Mouse (Mus musculus) forebrain, embryonic 12.5 days (tissue): Measurements from ENCODE around the gene Itgal. TPM values are rescaled to one million over a fixed set of nuclear protein-coding genes. Genes with fewer than 3 reads are reported as not detected.
"Not testable (repeated sequence)": the region's sequence is repeated elsewhere in the genome, so short reads cannot be mapped to it uniquely, and the experiment has no call there.

Experiments
- ATAC-seq: fragments of 200-750 bp; cut with Nextera tagmentation; 2 replicates; pipeline ENCODE4 v1.8.0; 2017; ENCODE audit warnings: moderate TSS enrichment; ENCODE audit not compliant: low FRiP score
- H3K27ac ChIP-seq: fragments of 300-500 bp; sonication (generic); 2 replicates; pipeline ENCODE4 v1.5.1; 2016; ENCODE audit warnings: mild to moderate bottlenecking
- H3K27me3 ChIP-seq: fragments of 300-500 bp; sonication (generic); 2 replicates; pipeline ENCODE4 v1.6.1; 2016; ENCODE audit warnings: mild to moderate bottlenecking
- H3K36me3 ChIP-seq: fragments of 300-500 bp; sonication (generic); replicated peaks from 2 replicates; pipeline ENCODE4 v1.6.1; 2016; ENCODE audit warnings: mild to moderate bottlenecking
- H3K4me1 ChIP-seq: fragments of 300-500 bp; sonication (generic); 2 replicates; pipeline ENCODE4 v1.6.1; 2016
- H3K4me2 ChIP-seq: fragments of 300-500 bp; sonication (generic); 2 replicates; pipeline ENCODE4 v1.6.1; 2016; ENCODE audit warnings: mild to moderate bottlenecking, moderate library complexity
- H3K4me3 ChIP-seq: fragments of 300-500 bp; sonication (generic); replicated peaks from 2 replicates; pipeline ENCODE4 v1.5.1; 2016; ENCODE audit warnings: mild to moderate bottlenecking
- H3K9ac ChIP-seq: fragments of 300-500 bp; sonication (generic); 2 replicates; pipeline ENCODE4 v1.6.1; 2016; ENCODE audit warnings: mild to moderate bottlenecking
- H3K9me3 ChIP-seq: fragments of 300-500 bp; sonication (generic); 2 replicates; pipeline ENCODE4 v1.6.1; 2016
- WGBS: fragments of 180-500 bp; shearing (Covaris S2); methylation state at CpG from one replicate; pipeline ENCODE4 v1.1.7; 2016; 5-methylcytosine and 5-hydroxymethylcytosine counted together
- polyA plus RNA-seq: library from polyadenylated mRNA; unstranded; fragments of >200 nt; fragmentation: Nextera tagmentation; extraction: Ambion mirVana; gene quantifications from 2 replicates; pipeline ENCODE4 v1.2.1, GENCODE M21; 2016

Itgal gene
- polyA plus RNA-seq, 1 experiment from 2014 or later, result 0.47 TPM

DNA sequence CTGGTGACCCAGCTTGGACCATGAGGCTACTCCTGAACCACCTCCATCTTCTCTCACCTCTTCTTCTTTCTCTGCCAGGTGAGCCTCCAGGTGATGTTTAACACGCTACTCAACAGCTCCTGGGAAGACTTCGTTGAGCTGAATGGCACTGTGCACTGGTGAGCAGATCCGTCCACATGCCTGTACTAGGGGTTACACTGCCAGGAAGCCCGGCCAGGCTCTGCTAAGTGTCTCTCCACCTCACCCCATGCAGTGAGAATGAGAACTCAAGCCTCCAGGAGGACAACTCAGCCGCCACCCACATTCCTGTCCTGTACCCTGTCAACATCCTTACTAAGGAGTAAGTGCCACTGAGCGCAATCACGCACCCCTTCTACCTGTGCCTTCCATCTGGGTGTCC is 28.9 kb downstream of the Itgal start:
- Histone ChIP-seq H3K9ac (no peak overlapping the region), H3K4me1 (no peaks in the 10 kb centered on the region), H3K27ac (no peak overlapping the region), H3K4me2 (no peak overlapping the region), H3K36me3 (no peaks in the 10 kb centered on the region), H3K9me3 (no peaks in the 10 kb centered on the region), H3K4me3 (no peak overlapping the region), H3K27me3 (no peaks in the 10 kb centered on the region)
- ATAC-seq, result no peak
- WGBS, result 88% methylated on average over 7 of the region's 7 CpGs

DNA sequence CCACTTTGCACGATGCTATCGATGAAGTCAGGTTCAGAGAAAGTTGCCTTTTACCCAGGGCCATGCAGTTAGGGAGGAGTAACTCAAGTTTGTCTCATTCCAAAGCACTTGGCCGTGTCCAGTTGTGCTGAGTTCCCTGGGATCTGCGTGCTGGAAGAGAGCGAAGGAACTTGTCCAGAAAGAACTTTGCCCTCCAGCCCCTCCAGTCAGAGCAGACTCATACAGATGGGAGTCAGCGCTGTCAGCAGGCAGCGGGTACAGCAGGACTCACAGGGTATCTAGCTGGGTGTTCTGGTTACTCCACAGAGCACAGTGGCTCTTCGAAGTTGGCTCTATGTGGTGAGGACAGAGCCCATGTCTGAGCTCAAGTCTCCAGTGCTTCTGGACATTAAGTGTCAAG is 29.5 kb downstream of the Itgal start:
- H3K9ac ChIP-seq, result no peak overlapping the region
- H3K4me2 ChIP-seq, result no peak overlapping the region
- no peaks in the 10 kb centered on the region for H3K36me3 ChIP-seq
- no peak overlapping the region for H3K4me3 ChIP-seq
- 89% methylated on average over 8 of the region's 8 CpGs for WGBS
- no peak overlapping the region for H3K27ac ChIP-seq
- H3K27me3 ChIP-seq, result no peaks in the 10 kb centered on the region
- no peaks in the 10 kb centered on the region for H3K9me3 ChIP-seq
- no peak for ATAC-seq
- H3K4me1 ChIP-seq, result no peaks in the 10 kb centered on the region

DNA sequence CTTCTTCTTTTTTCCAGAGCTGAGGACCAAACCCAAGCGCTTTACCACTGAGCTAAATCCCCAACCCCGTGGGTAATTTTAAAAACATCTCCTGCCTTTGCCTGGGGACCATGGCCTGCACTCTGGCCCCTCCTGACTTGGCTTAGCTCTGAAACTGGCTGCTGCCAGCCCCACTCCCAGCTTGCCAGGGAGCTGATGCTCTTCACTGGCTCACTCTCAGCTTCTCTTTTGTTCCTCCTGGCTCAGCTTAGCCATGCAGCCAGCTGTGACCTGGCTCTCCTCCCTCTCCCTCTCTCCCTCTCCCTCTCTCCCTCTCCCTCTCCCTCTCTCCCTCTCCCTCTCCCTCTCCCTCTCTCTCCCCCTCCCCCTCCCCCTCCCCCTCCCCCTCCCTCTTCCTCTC is 30.6 kb downstream of the Itgal start:
- WGBS, result 49% methylated on average over 2 of the region's 2 CpGs
- Histone ChIP-seq H3K4me3 (no peak overlapping the region), H3K27ac (no peak overlapping the region), H3K36me3 (no peaks in the 10 kb centered on the region), H3K27me3 (no peaks in the 10 kb centered on the region), H3K9me3 (no peaks in the 10 kb centered on the region), H3K4me2 (no peak overlapping the region), H3K9ac (no peak overlapping the region), H3K4me1 (no peaks in the 10 kb centered on the region)
- no peak for ATAC-seq

DNA sequence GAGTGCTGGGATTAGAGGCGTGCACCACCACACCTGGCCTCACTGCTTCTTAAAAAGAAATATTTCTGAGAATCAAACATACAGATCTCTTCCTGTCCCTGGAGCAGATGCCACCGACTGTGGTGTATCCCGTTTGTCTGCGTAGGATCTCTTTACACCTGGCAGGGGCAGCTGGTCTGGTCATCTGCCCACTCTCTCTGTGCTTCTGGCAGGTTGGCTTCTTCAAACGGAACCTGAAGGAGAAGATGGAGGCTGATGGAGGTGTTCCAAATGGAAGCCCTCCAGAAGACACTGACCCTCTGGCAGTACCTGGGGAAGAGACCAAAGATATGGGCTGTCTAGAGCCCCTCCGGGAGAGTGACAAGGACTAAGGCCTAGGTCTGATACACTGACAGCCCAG is 37.2 kb downstream of the Itgal start:
- WGBS, result 83% methylated on average over 6 of the region's 6 CpGs
- Histone ChIP-seq H3K27ac (no peak overlapping the region), H3K4me2 (no peak overlapping the region), H3K36me3 (no peaks in the 10 kb centered on the region), H3K4me3 (no peak overlapping the region), H3K9me3 (no peaks in the 10 kb centered on the region), H3K27me3 (no peaks in the 10 kb centered on the region), H3K9ac (no peak overlapping the region), H3K4me1 (no peaks in the 10 kb centered on the region)
- no peak for ATAC-seq

DNA sequence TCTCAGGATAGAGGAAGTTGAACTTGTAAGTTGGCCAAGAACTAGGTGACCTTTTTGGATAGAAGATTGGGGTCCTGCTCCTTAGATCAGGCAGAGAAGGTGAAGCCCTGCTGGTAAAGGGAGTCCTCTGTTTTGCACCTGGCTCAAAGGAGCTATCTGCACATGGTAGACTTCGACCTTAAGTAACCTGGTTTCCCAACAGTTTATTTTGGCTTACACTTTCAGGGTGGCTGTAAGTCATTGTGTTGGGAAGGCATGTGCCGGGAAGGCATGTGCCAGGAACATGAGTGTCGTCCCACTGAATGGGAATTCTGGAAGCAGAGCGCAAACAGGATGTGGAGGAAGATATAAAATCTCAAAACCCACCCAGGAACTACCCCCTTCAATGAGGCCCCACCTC is 39.5 kb downstream of the Itgal start:
- Histone ChIP-seq H3K9me3 (no peaks in the 10 kb centered on the region), H3K4me1 (no peaks in the 10 kb centered on the region), H3K4me2 (no peak overlapping the region), H3K27ac (no peak overlapping the region), H3K27me3 (no peaks in the 10 kb centered on the region), H3K36me3 (no peaks in the 10 kb centered on the region), H3K9ac (no peak overlapping the region), H3K4me3 (no peak overlapping the region)
- WGBS, result 87% methylated on average over 4 of the region's 4 CpGs
- no peak for ATAC-seq

DNA sequence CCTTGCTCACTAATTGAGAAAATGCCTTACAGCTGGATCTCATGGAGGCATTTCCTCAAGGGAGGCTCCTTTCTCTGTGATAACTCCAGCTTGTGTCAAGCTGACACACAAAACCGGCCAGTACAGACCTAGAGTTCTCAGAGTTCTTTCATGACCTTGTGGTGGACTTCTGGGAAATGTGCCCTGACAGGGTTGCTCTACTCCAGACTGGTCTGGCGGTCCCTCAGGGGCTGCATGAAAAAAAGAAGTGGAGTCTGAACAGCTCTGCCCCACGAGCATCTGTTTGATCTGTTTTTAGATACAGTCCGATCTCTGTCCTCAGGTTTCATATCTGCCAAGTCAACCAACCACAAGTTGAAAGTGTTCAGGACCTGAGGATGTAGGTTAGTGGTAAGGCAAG is 41.6 kb downstream of the Itgal start:
- H3K9ac ChIP-seq, result no peak overlapping the region
- no peak for ATAC-seq
- H3K9me3 ChIP-seq, result no peaks in the 10 kb centered on the region
- no peak overlapping the region for H3K4me2 ChIP-seq
- WGBS, result 82% methylated on average over 4 of the region's 4 CpGs
- no peak overlapping the region for H3K27ac ChIP-seq
- no peaks in the 10 kb centered on the region for H3K4me1 ChIP-seq
- no peak overlapping the region for H3K4me3 ChIP-seq
- H3K36me3 ChIP-seq, result peaks cover 14% of the 10 kb centered on the region
- H3K27me3 ChIP-seq, result no peaks in the 10 kb centered on the region

DNA sequence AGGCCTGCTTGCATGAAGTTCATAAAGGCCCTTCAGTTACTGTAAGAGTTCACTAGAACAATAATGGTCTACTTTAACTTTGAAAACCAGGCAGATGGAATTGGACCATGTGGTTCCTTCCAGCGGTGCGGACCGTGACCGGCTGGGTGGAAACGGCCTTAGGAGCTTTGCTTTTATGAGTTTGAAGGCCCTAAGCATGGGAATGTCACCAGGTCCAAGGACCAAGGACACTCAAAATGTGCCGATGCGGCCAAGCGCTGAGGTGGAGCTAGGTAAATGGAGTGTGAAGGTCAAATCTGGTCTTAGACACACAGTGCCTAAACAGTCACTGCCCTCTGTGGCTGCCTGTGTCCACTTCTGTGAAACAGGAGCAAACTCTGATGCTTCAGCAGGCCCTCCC is 45.3 kb downstream of the Itgal start:
- Histone ChIP-seq H3K9me3 (no peaks in the 10 kb centered on the region), H3K4me1 (peaks cover 13% of the 10 kb centered on the region), H3K27ac (no peak overlapping the region), H3K4me2 (no peak overlapping the region), H3K27me3 (no peaks in the 10 kb centered on the region), H3K36me3 (peaks cover 29% of the 10 kb centered on the region), H3K9ac (no peak overlapping the region; the same call in 1 of the 2 replicates), H3K4me3 (no peak overlapping the region)
- no peak for ATAC-seq
- WGBS, result 98% methylated on average over 8 of the region's 8 CpGs

DNA sequence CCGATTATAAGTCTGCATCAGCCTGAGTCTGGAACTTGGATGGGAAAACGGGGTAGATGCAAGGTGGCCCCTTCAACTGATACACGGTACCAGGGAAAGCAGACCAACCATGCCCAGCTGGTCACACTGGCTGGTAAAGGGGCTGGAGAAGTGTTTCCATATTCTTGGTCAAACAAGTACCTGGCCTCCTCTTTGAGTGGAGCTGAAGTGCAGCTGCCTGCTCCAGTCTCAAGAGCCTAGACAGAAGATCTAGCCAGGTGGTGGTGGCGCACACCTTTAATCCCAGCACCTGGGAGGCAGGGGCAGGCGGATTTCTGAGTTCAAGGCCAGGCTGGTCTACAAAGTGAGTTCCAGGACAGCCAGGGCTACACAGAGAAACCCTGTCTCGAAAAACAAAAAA is 45.8 kb downstream of the Itgal start:
- not testable (repeated sequence) for H3K27ac ChIP-seq, H3K9ac ChIP-seq, H3K4me3 ChIP-seq, ATAC-seq, H3K4me2 ChIP-seq, H3K27me3 ChIP-seq, H3K9me3 ChIP-seq
- Histone ChIP-seq H3K4me1 (peaks cover 18% of the 10 kb centered on the region), H3K36me3 (peaks cover 29% of the 10 kb centered on the region)
- WGBS, result 90% methylated on average over 6 of the region's 6 CpGs

DNA sequence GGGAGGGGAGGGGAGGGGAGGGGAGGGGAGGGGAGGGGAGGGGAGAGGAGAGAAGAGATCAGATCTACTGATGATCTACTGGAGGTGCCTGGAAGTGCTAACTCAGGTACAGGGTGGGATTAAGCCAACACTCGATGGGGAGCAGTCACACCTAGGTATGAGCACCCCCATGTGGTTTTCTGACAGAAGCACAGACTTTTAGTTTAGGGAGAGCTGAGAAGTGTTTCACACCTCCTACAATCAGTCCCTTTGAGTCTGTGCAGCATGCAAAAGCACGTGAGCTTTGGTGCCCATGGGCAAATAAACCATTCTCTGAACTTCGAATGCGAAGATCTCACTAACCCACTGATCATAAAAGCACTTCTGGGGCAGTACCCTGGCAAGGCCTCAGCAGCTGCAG is 46.3 kb downstream of the Itgal start:
- Histone ChIP-seq H3K27ac (no peak overlapping the region), H3K36me3 (peaks cover 29% of the 10 kb centered on the region), H3K4me2 (no peak overlapping the region), H3K4me1 (peaks cover 19% of the 10 kb centered on the region), H3K27me3 (0 out of 2 replicates have a peak, but pooled peaks cover 1% of the 10 kb centered on the region), H3K9ac (no peak overlapping the region), H3K4me3 (no peak overlapping the region), H3K9me3 (no peaks in the 10 kb centered on the region)
- no peak for ATAC-seq
- WGBS, result 63% methylated on average over 4 of the region's 4 CpGs

DNA sequence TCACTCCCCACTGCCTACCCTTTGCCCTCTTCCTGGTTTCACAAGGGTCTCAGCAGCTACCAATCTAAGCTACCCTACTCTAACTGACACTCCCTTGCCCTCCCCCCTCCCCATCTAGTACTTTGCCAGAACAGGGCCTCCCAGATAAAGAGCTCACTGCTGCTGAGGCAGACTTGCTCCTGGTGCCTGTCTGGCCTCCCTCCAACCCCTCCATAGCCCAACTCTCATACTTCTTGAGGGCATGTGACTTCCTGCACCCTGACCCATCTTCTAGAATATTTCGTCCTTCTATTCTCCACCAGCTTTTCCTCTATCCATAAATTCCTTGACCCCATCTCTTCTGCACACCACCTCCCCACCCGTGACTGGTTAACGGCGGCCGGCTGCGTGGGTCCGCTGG is 46.8 kb downstream of the Itgal start:
- no peaks in the 10 kb centered on the region for H3K9me3 ChIP-seq
- H3K4me3 ChIP-seq, result no peak overlapping the region
- H3K9ac ChIP-seq, result no peak overlapping the region
- H3K27ac ChIP-seq, result no peak overlapping the region
- peaks cover 29% of the 10 kb centered on the region for H3K36me3 ChIP-seq
- ATAC-seq, result no peak
- H3K4me1 ChIP-seq, result peaks cover 19% of the 10 kb centered on the region
- 0 out of 2 replicates have a peak, but pooled peaks cover 4% of the 10 kb centered on the region for H3K27me3 ChIP-seq
- 97% methylated on average over 7 of the region's 7 CpGs for WGBS
- no peak overlapping the region for H3K4me2 ChIP-seq

DNA sequence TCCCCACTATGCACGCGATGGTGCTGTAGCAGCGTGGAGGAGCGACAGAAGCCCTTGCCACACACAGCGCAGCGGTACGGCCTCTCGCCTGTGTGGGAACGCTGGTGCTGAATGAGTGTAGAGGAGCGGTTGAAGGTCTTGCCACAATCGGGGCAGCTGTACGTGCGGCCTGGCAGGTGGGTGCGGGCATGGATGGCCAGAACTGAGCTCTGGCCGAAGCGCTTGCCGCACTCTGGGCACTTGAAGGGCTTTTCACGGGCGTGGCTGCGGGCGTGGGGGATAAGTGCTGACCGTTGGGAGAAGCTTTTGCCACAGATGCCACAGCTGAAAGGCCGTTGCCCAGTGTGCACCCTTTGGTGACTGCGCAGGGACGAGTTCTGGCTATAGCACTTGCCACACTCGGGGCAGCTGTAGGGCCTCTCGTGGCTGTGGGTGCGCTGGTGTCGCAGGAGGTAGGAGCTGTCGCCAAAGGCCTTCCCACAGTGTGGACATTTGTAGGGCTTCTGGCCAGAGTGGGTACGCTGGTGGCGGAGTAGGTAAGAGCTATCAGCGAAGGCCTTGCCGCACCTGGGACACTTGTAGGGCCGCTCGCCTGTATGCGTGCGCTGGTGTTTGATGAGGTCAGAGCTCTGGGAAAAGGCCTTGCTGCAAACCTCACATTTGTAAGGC is 47.4 kb downstream of the Itgal start:
- Histone ChIP-seq H3K9me3 (no peaks in the 10 kb centered on the region), H3K27me3 (0 out of 2 replicates have a peak, but pooled peaks cover 4% of the 10 kb centered on the region), H3K4me2 (no peak overlapping the region), H3K4me3 (no peak overlapping the region), H3K9ac (no peak overlapping the region), H3K36me3 (peaks cover 29% of the 10 kb centered on the region), H3K27ac (no peak overlapping the region), H3K4me1 (peaks cover 19% of the 10 kb centered on the region)
- ATAC-seq, result no peak
- 95% methylated on average over 38 of the region's 38 CpGs for WGBS

DNA sequence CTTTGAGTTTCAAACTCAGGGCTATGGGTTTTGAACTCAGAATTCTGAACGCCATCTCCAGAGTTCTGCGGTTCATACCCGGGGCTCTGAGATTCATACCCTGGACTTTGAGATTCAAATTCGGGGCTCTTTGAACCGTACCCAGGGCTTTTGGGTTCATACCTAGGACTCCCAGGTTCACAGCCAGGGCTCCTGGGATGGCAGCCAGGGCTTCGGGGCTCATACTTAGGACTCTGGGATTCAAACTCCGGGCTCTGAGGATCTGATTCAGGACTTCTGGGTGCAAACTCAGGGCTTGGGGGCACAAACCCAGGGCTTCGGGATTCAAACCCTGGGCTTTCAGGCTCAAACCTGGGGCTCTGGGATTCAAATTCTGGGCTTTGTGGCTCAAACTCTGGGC is 48.3 kb downstream of the Itgal start:
- peaks cover 19% of the 10 kb centered on the region for H3K4me1 ChIP-seq
- WGBS, result 91% methylated on average over 8 of the region's 8 CpGs

DNA sequence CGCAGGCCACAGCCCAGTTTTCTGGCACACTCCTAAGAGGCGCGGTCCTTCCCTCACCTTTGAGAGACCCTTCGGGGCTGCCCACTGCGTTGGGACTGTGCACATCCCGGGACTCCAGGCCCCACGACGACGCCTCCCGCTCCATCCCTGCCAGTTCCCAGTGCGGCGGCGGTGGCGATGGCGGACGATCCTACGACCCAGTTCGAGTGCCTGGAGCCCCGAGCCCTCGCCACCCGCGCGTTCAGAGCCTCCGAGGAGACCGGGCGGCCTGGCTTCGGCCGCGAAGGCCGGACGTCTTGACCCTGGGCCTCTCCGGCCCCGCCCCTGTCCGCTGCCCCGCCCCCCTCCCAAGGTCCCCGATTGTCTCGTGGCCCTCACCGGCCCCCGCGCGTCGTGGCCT is 49.0 kb downstream of the Itgal start:
- Histone ChIP-seq H3K36me3 (peaks cover 29% of the 10 kb centered on the region), H3K4me3 (peak overlapping the region; percentile 87), H3K27ac (peak overlapping the region; percentile 83), H3K4me2 (peak overlapping the region; percentile 87), H3K27me3 (0 out of 2 replicates have a peak, but pooled peaks cover 4% of the 10 kb centered on the region), H3K9ac (peak overlapping the region; percentile 93), H3K4me1 (peaks cover 19% of the 10 kb centered on the region), H3K9me3 (no peaks in the 10 kb centered on the region)
- ATAC-seq, result peak; percentile 34
- under 1% methylated on average over 41 of the region's 42 CpGs for WGBS

More for the DNA sequence above, 48.3 kb downstream of the Itgal start:
- Histone ChIP-seq H3K27ac (no peak overlapping the region), H3K9me3 (no peaks in the 10 kb centered on the region), H3K27me3 (0 out of 2 replicates have a peak, but pooled peaks cover 4% of the 10 kb centered on the region), H3K9ac (peak overlapping the region; percentile 93), H3K4me3 (peak overlapping the region; percentile 87), H3K4me2 (peak overlapping the region; percentile 87), H3K36me3 (peaks cover 29% of the 10 kb centered on the region)
- ATAC-seq, result no peak
